13 mouse cellular contexts compared by ENCODE assay signal in genomic region chr5:135040059-135040458, GRCm38 (mm10). TPM values are rescaled to one million over a fixed set of nuclear protein-coding genes. Genes with fewer than 3 reads are reported as not detected.
DNase-seq lines count a peak whose midpoint lies in the region; ATAC-seq and TF ChIP-seq lines count a peak whose summit lies in the region.
"Had no signal": no experiment of that assay in that cellular context is flagged by ENCODE, and none has a peak within 500 bp of the region (broad histone marks: within the 10 kb centered on the region; RNA-seq: fewer than 3 reads in every experiment).

No protein-coding gene starts in this region.

- no peaks in the 10 kb centered on the region for H3K9me3 ChIP-seq in forebrain, postnatal 0 days (ENCODE audit: low read length)
- H3K9me3 ChIP-seq in forebrain, embryonic 12.5 days = no peaks in the 10 kb centered on the region
- H3K9me3 ChIP-seq in kidney, embryonic 15.5 days (replicated peaks) = no peaks in the 10 kb centered on the region
- H3K9me3 ChIP-seq: midbrain, embryonic 15.5 days; stomach, embryonic 15.5 days had no signal

- peaks cover 19% of the 10 kb centered on the region for H3K36me3 ChIP-seq in forebrain, postnatal 0 days (ENCODE audit: insufficient read depth)
- H3K36me3 ChIP-seq in forebrain, embryonic 12.5 days (replicated peaks) = peaks cover 11% of the 10 kb centered on the region; the same call in 1 of the 2 replicates
- peaks cover 52% of the 10 kb centered on the region for H3K36me3 ChIP-seq in kidney, embryonic 15.5 days

- no peak overlapping the region for H3K9ac ChIP-seq in forebrain, postnatal 0 days
- no peak overlapping the region for H3K9ac ChIP-seq in forebrain, embryonic 12.5 days
- no peak overlapping the region for H3K9ac ChIP-seq in kidney, embryonic 15.5 days
- H3K9ac ChIP-seq: midbrain, embryonic 15.5 days; stomach, embryonic 15.5 days had no signal

- 35% methylated on average over 6 of the region's 6 CpGs for WGBS in forebrain, postnatal 0 days
- 57% methylated on average over 6 of the region's 6 CpGs for WGBS in forebrain, embryonic 12.5 days
- 56% methylated on average over 6 of the region's 6 CpGs for WGBS in kidney, embryonic 15.5 days
- WGBS in olfactory bulb, adult 2 months = 20% methylated on average over 6 of the region's 6 CpGs

- H3K4me2 ChIP-seq in forebrain, postnatal 0 days (ENCODE audit: low read depth) = no peak overlapping the region
- no peak overlapping the region for H3K4me2 ChIP-seq in forebrain, embryonic 12.5 days
- H3K4me2 ChIP-seq in kidney, embryonic 15.5 days = no peak overlapping the region
- H3K4me2 ChIP-seq: heart, embryonic 11.5 days; midbrain, embryonic 15.5 days; stomach, embryonic 15.5 days had no signal

- H3K4me1 ChIP-seq in forebrain, postnatal 0 days (ENCODE audit: insufficient read depth) = no peaks in the 10 kb centered on the region
- H3K4me1 ChIP-seq in forebrain, embryonic 12.5 days = peaks cover 4% of the 10 kb centered on the region
- peaks cover 4% of the 10 kb centered on the region; the same call in 1 of the 2 replicates for H3K4me1 ChIP-seq in kidney, embryonic 15.5 days
- H3K4me1 ChIP-seq in olfactory bulb, adult 2 months (ENCODE audit: control insufficient read depth, insufficient read depth, low read length) = peaks cover 44% of the 10 kb centered on the region
- H3K4me1 ChIP-seq: midbrain, embryonic 15.5 days had no signal

- no peak for TF ChIP-seq POLR2A in olfactory bulb, adult 2 months (IDR thresholded peaks at IDR 0.05; ENCODE audit: insufficient read depth, low read depth, low read length)

- no peaks in the 10 kb centered on the region for H3K27me3 ChIP-seq in forebrain, postnatal 0 days (ENCODE audit: insufficient read depth, low read length)
- 0 out of 2 replicates have a peak, but pooled peaks cover 2% of the 10 kb centered on the region for H3K27me3 ChIP-seq in forebrain, embryonic 12.5 days
- no peaks in the 10 kb centered on the region for H3K27me3 ChIP-seq in kidney, embryonic 15.5 days
- H3K27me3 ChIP-seq: midbrain, embryonic 15.5 days; stomach, embryonic 15.5 days had no signal

- peak; percentile 37 for DNase-seq in forebrain, postnatal 0 days
- DNase-seq in kidney, adult 11 months = no peak
- peak; percentile 32 for DNase-seq in ZHBTc4 (ENCODE audit: low read depth, low spot score)
- DNase-seq in urinary bladder, postnatal 14 days (ENCODE audit: low spot score) = no peak
- DNase-seq in yolk sac, embryonic 10.5 days (ENCODE audit: low spot score) = no peak
- DNase-seq: cerebellum, adult 2 months; kidney, postnatal 36 days had no signal

- H3K4me3 ChIP-seq in forebrain, postnatal 0 days (ENCODE audit: low read depth, low read length) = no peak overlapping the region
- no peak overlapping the region for H3K4me3 ChIP-seq in forebrain, embryonic 12.5 days (replicated peaks)
- no peak overlapping the region for H3K4me3 ChIP-seq in kidney, embryonic 15.5 days (replicated peaks)
- H3K4me3 ChIP-seq in olfactory bulb, adult 2 months (ENCODE audit: insufficient read depth, low read depth, low read length) = no peak overlapping the region
- H3K4me3 ChIP-seq: midbrain, embryonic 15.5 days; stomach, embryonic 15.5 days had no signal

- peak overlapping the region; percentile 77 for H3K27ac ChIP-seq in forebrain, postnatal 0 days (ENCODE audit: low read depth, low read length)
- no peak overlapping the region for H3K27ac ChIP-seq in forebrain, embryonic 12.5 days
- H3K27ac ChIP-seq in kidney, embryonic 15.5 days = 0 out of 2 replicates have a peak overlapping the region, but pooled peaks have one; percentile 6
- H3K27ac ChIP-seq in olfactory bulb, adult 2 months (ENCODE audit: insufficient read depth, low read depth, low read length) = peak overlapping the region; percentile 26
- H3K27ac ChIP-seq: midbrain, embryonic 15.5 days; stomach, embryonic 15.5 days had no signal

- TF ChIP-seq CTCF in forebrain, postnatal 0 days (IDR thresholded peaks at IDR 0.05; ENCODE audit: low read depth) = no peak
- no peak for TF ChIP-seq CTCF in olfactory bulb, adult 2 months (IDR thresholded peaks at IDR 0.05; ENCODE audit: insufficient read depth, low read depth, low read length)

- ATAC-seq in forebrain, postnatal 0 days = peak; percentile 71
- no peak for ATAC-seq in forebrain, embryonic 12.5 days (ENCODE audit: low FRiP score)
- no peak for ATAC-seq in kidney, embryonic 15.5 days (replicated peaks; ENCODE audit: low FRiP score)
- ATAC-seq: midbrain, embryonic 15.5 days had no signal

RNA-seq across cellular contexts. Expression of gene Stx1a, which starts 16.8 kb away (rescaled TPM):
- 152 and 167 TPM in 2 replicates for total RNA-seq in forebrain, postnatal 0 days (2014; rRNA removed)
- 143 and 171 TPM in 2 replicates for polyA plus RNA-seq in forebrain, postnatal 0 days (2015; fragmentation: Nextera tagmentation; extraction: Ambion mirVana)
- 21.8 and 22.3 TPM in 2 replicates for polyA plus RNA-seq in forebrain, embryonic 12.5 days (2016; fragmentation: Nextera tagmentation; extraction: Ambion mirVana)
- 12.1 and 13.8 TPM in 2 replicates for polyA plus RNA-seq in kidney, embryonic 15.5 days (2015; fragmentation: Nextera tagmentation; extraction: Ambion mirVana)
- polyA plus RNA-seq in olfactory bulb, adult 2 months (2012; ENCODE audit: insufficient read depth, insufficient read length, low replicate concordance, missing spikeins) = not detected in 2 replicates

RNA-seq across cellular contexts. Expression of gene Dnajc30, which starts 23.9 kb away (rescaled TPM):
- total RNA-seq in forebrain, postnatal 0 days (2014; rRNA removed) = 11.8 and 14.6 TPM in 2 replicates
- 50.1 and 52.3 TPM in 2 replicates for polyA plus RNA-seq in forebrain, postnatal 0 days (2015; fragmentation: Nextera tagmentation; extraction: Ambion mirVana)
- 27.9 TPM in 2 replicates for polyA plus RNA-seq in forebrain, embryonic 12.5 days (2016; fragmentation: Nextera tagmentation; extraction: Ambion mirVana)
- polyA plus RNA-seq in kidney, embryonic 15.5 days (2015; fragmentation: Nextera tagmentation; extraction: Ambion mirVana) = 30.9 and 36.7 TPM in 2 replicates
- not detected in 2 replicates for polyA plus RNA-seq in olfactory bulb, adult 2 months (2012; ENCODE audit: insufficient read depth, insufficient read length, low replicate concordance, missing spikeins)

RNA-seq across cellular contexts. Expression of gene Bud23, which starts 24.7 kb away (rescaled TPM):
- 72.1 and 92.3 TPM in 2 replicates for total RNA-seq in forebrain, postnatal 0 days (2014; rRNA removed)
- polyA plus RNA-seq in forebrain, postnatal 0 days (2015; fragmentation: Nextera tagmentation; extraction: Ambion mirVana) = 68.0 and 69.6 TPM in 2 replicates
- 111 and 125 TPM in 2 replicates for polyA plus RNA-seq in forebrain, embryonic 12.5 days (2016; fragmentation: Nextera tagmentation; extraction: Ambion mirVana)
- 121 and 137 TPM in 2 replicates for polyA plus RNA-seq in kidney, embryonic 15.5 days (2015; fragmentation: Nextera tagmentation; extraction: Ambion mirVana)
- polyA plus RNA-seq in olfactory bulb, adult 2 months (2012; ENCODE audit: insufficient read depth, insufficient read length, low replicate concordance, missing spikeins) = not detected in 2 replicates

RNA-seq across cellular contexts. Expression of gene Abhd11, which starts 31.1 kb away (rescaled TPM):
- total RNA-seq in forebrain, postnatal 0 days (2014; rRNA removed) = 46.3 and 61.1 TPM in 2 replicates
- 86.7 and 91.4 TPM in 2 replicates for polyA plus RNA-seq in forebrain, postnatal 0 days (2015; fragmentation: Nextera tagmentation; extraction: Ambion mirVana)
- polyA plus RNA-seq in forebrain, embryonic 12.5 days (2016; fragmentation: Nextera tagmentation; extraction: Ambion mirVana) = 42.3 and 43.1 TPM in 2 replicates
- 69.1 and 71.6 TPM in 2 replicates for polyA plus RNA-seq in kidney, embryonic 15.5 days (2015; fragmentation: Nextera tagmentation; extraction: Ambion mirVana)
- not detected in 2 replicates for polyA plus RNA-seq in olfactory bulb, adult 2 months (2012; ENCODE audit: insufficient read depth, insufficient read length, low replicate concordance, missing spikeins)

RNA-seq across cellular contexts. Expression of gene Vps37d, which starts 38.0 kb away (rescaled TPM):
- total RNA-seq in forebrain, postnatal 0 days (2014; rRNA removed) = 71.1 and 74.8 TPM in 2 replicates
- polyA plus RNA-seq in forebrain, postnatal 0 days (2015; fragmentation: Nextera tagmentation; extraction: Ambion mirVana) = 31.1 and 34.2 TPM in 2 replicates
- 21.9 and 23.2 TPM in 2 replicates for polyA plus RNA-seq in forebrain, embryonic 12.5 days (2016; fragmentation: Nextera tagmentation; extraction: Ambion mirVana)
- 9.2 and 10.9 TPM in 2 replicates for polyA plus RNA-seq in kidney, embryonic 15.5 days (2015; fragmentation: Nextera tagmentation; extraction: Ambion mirVana)
- not detected in 2 replicates for polyA plus RNA-seq in olfactory bulb, adult 2 months (2012; ENCODE audit: insufficient read depth, insufficient read length, low replicate concordance, missing spikeins)

Comparison
In these comparisons a context has a peak if more than half of its experiments do, and no peak if none do; other contexts are left out.
1. DNase-seq: peak in forebrain, postnatal 0 days (single experiment) and ZHBTc4 (single experiment); none in kidney, adult 11 months (single experiment), urinary bladder, postnatal 14 days (single experiment) and yolk sac, embryonic 10.5 days (single experiment).
2. RNA of gene Stx1a, which starts 16.8 kb away (polyA plus RNA-seq): 143 to 171 TPM in forebrain, postnatal 0 days, 21.8 to 22.3 TPM in forebrain, embryonic 12.5 days and 12.1 to 13.8 TPM in kidney, embryonic 15.5 days; not detected in olfactory bulb, adult 2 months; every median in the first group is over 10 times any median in the second.